Mouse (Mus musculus) A20 (cell line): ENCODE data around the gene Lrriq4.
"Not testable (repeated sequence)": the region's sequence is repeated elsewhere in the genome, so short reads cannot be mapped to it uniquely, and the experiment has no call there.

Experiments
- DNase-seq: peaks from one replicate; pipeline ENCODE4 v3.0.0-alpha.2; 2011; ENCODE audit warnings: low read depth, low spot score

The Lrriq4 gene

GRCm38 (mm10) chr3:30683190-30683589, 38.9 kb downstream of the Lrriq4 start:
- no peak for DNase-seq

GRCm38 (mm10) chr3:30687216-30687615, 42.9 kb downstream of the Lrriq4 start:
- DNase-seq = no peak

GRCm38 (mm10) chr3:30690976-30691375, 46.7 kb downstream of the Lrriq4 start:
- no peak for DNase-seq

- no peak for DNase-seq
Observed at GRCm38 (mm10) chr3:30695661-30696060, 51.4 kb downstream of the Lrriq4 start.

GRCm38 (mm10) chr3:30696346-30696745, 52.0 kb downstream of the Lrriq4 start:
- DNase-seq = no peak

- no peak for DNase-seq
Observed at GRCm38 (mm10) chr3:30697891-30698290, 53.6 kb downstream of the Lrriq4 start.

- DNase-seq = not testable (repeated sequence)
Observed at GRCm38 (mm10) chr3:30699711-30700505, 55.6 kb downstream of the Lrriq4 start, which contains the start of gene Lrrc31. Lrrc31 (minus strand) TSS chr3:30699843.

GRCm38 (mm10) chr3:30705977-30706376, 61.7 kb downstream of the Lrriq4 start:
- DNase-seq = no peak

GRCm38 (mm10) chr3:30706614-30707276, 62.4 kb downstream of the Lrriq4 start:
- no peak for DNase-seq

GRCm38 (mm10) chr3:30710191-30710590, 65.9 kb downstream of the Lrriq4 start:
- no peak for DNase-seq

GRCm38 (mm10) chr3:30713334-30713733, 69.0 kb downstream of the Lrriq4 start:
- DNase-seq = no peak

GRCm38 (mm10) chr3:30718649-30719048, 74.3 kb downstream of the Lrriq4 start:
- DNase-seq = no peak
